Mouse (Mus musculus) gastrocnemius, adult 8-10 months (tissue): ENCODE data around the gene Fhdc1. TPM values are rescaled to one million over a fixed set of nuclear protein-coding genes. Genes with fewer than 3 reads are reported as not detected.

ENCODE experiments used
- total RNA-seq, 4 experiments: library from RNA; stranded (reverse); gene quantifications; 2 replicates each; pipeline ENCODE4 v1.2.4; 2022

The Fhdc1 gene
- total RNA-seq, 4 experiments from 2014 or later: 0.09 to 0.15 (median 0.13) TPM; not detected in 1

Other genes with a start within 250 kb of the Fhdc1 start
- gene Trim2, start 173.6 kb downstream of the Fhdc1 start, total RNA-seq: 1 to 10 TPM in 3 of 4 experiments, under 1 TPM in 1; 0.92 to 3.0 (median 1.8) TPM
- gene Arfip1, start 102.2 kb upstream of the Fhdc1 start, total RNA-seq: 10 to 100 TPM in 1 of 4 experiments, 1 to 10 TPM in 3; 7.6 to 10.4 (median 9.1) TPM
- 10 to 100 TPM in 1 of 4 experiments, 1 to 10 TPM in 3; 9.2 to 11.0 (median 9.7) TPM for gene Tigd4, start 113.1 kb upstream of the Fhdc1 start, total RNA-seq
- gene Tmem154, start 185.8 kb upstream of the Fhdc1 start, total RNA-seq: under 1 TPM; 0.39 to 0.92 (median 0.61) TPM